Mouse (Mus musculus) intestine, embryonic 15.5 days (tissue): ENCODE results near the gene Iqce. TPM values are rescaled to one million over a fixed set of nuclear protein-coding genes. Genes with fewer than 3 reads are reported as not detected.
A peak's percentile ranks its signal among the peaks of the same experiment; 100 is the strongest.

Experiments
- ATAC-seq: fragments of 200-750 bp; cut with Nextera tagmentation; 2 replicates; pipeline ENCODE4 v1.8.0; 2017; ENCODE audit warnings: moderate TSS enrichment, moderate library complexity
- H3K27ac ChIP-seq: fragments of 300-500 bp; sonication (generic); 2 replicates; pipeline ENCODE4 v1.5.1; 2015; ENCODE audit warnings: mild to moderate bottlenecking, inconsistent platforms
- H3K27me3 ChIP-seq: fragments of 300-500 bp; sonication (generic); replicated peaks from 2 replicates; pipeline ENCODE4 v1.6.1; 2015; ENCODE audit warnings: inconsistent platforms
- H3K36me3 ChIP-seq: fragments of 300-500 bp; sonication (generic); 2 replicates; pipeline ENCODE4 v1.6.1; 2015; ENCODE audit warnings: inconsistent platforms
- H3K4me1 ChIP-seq: fragments of 300-500 bp; sonication (generic); replicated peaks from 2 replicates; pipeline ENCODE4 v1.6.1; 2015; ENCODE audit warnings: inconsistent platforms
- H3K4me2 ChIP-seq: fragments of 300-500 bp; sonication (generic); replicated peaks from 2 replicates; pipeline ENCODE4 v1.6.1; 2015; ENCODE audit warnings: mild to moderate bottlenecking, inconsistent platforms
- H3K4me3 ChIP-seq: fragments of 300-500 bp; sonication (generic); replicated peaks from 2 replicates; pipeline ENCODE4 v1.5.1; 2015; ENCODE audit warnings: inconsistent platforms
- H3K9ac ChIP-seq: fragments of 300-500 bp; sonication (generic); 2 replicates; pipeline ENCODE4 v1.6.1; 2015; ENCODE audit warnings: inconsistent platforms
- H3K9me3 ChIP-seq: fragments of 300-500 bp; sonication (generic); 2 replicates; pipeline ENCODE4 v1.6.1; 2016; ENCODE audit warnings: inconsistent platforms
- WGBS: fragments of 180-500 bp; shearing (Covaris S2); methylation state at CpG from one replicate; pipeline ENCODE4 v1.1.7; 2015; 5-methylcytosine and 5-hydroxymethylcytosine counted together
- polyA plus RNA-seq: library from polyadenylated mRNA; unstranded; fragments of >200 nt; fragmentation: Nextera tagmentation; extraction: Ambion mirVana; gene quantifications from 2 replicates; pipeline ENCODE4 v1.2.1, GENCODE M21; 2015

Iqce gene
- polyA plus RNA-seq, 1 experiment from 2014 or later: 18.8 TPM

DNA sequence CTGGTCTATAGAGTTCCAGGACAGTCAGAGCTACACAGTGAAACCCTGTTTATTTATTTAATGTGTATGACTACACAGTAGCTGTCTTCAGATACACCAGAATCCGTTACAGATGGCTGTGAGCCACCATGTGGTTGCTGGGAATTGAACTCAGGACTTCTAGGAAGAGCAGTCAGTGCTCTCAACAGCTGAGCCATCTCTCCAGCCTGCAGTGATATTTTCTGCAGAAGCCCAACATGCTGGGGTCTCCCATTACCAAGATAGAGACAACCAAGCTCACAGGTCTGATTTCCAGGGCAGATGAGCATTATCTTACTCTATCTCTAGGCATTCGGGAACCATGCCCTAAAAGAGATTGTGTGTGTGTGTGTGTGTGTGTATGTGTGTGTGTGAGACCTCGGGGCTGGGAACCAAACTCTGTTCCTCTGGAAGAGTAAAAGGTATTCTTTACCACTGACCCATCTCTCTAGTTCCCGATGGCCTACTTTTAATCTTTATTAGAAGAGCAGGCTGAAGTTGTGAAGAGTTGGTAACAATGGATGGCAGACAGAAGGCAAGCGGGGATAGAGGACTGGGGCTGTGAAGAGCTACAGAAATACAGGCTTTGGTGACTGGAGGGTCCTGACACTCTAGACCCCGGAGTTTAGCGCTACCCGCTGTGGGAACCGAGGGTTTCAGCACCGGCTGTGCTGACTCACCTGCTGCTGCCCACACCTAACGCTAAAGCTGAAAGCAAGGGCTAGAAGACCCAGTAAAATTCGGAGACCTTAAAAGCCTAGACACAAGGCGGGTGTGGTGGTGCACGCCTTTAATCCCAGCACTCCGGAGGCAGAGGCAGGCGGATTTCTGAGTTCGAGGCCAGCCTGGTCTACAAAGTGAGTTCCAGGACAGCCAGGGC is 1.6 kb upstream of the Iqce start:
- 35% methylated on average over 17 of the region's 17 CpGs for WGBS
- H3K27me3 ChIP-seq: no peaks in the 10 kb centered on the region
- peak overlapping the region; percentile 32; the same call in 1 of the 2 replicates for H3K9ac ChIP-seq
- H3K4me1 ChIP-seq: peaks cover 34% of the 10 kb centered on the region
- H3K4me2 ChIP-seq: peak overlapping the region; percentile 81
- no peak for ATAC-seq
- peak overlapping the region; percentile 58 for H3K4me3 ChIP-seq
- H3K27ac ChIP-seq: peak overlapping the region; percentile 91
- H3K9me3 ChIP-seq: no peaks in the 10 kb centered on the region
- H3K36me3 ChIP-seq: peaks cover 15% of the 10 kb centered on the region; the same call in 1 of the 2 replicates

DNA sequence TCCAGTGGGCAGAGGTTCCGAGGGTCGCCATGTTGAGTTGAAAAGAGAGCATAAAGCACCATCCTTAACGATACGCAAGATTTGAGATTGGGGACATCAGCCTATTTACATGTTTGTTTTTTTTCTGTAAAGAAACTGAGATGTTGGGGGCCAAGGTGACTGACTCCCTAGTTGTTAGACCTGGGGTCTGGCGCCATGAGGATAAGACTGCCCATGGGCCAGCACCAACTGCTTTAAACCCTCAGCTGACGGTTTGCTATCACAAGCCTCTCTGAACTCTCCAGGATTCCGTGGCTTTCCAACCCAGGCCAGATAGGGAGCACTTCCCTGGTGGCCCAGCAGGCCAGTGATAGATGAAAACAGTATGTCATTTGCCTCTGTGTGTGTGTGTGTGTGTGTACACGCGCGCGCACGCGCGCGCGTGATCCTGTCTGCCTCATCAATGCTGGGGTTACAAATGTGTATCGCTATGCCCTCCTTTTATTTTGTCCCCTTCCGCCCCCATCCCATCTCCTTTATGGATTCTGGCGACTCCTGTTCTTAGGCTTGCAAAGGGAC is 519 bp upstream of the Iqce start:
- Histone ChIP-seq H3K9me3 (no peaks in the 10 kb centered on the region), H3K4me1 (peaks cover 34% of the 10 kb centered on the region), H3K4me3 (peak overlapping the region; percentile 74), H3K27me3 (no peaks in the 10 kb centered on the region), H3K4me2 (peak overlapping the region; percentile 74), H3K36me3 (peaks cover 7% of the 10 kb centered on the region; the same call in 1 of the 2 replicates), H3K27ac (peak overlapping the region; percentile 93), H3K9ac (peak overlapping the region; percentile 77)
- no peak for ATAC-seq
- 61% methylated on average over 19 of the region's 19 CpGs for WGBS

GRCm38 (mm10) chr5:140701661-140702060 is 517 bp downstream of the Iqce start:
- H3K4me1 ChIP-seq: peaks cover 34% of the 10 kb centered on the region
- H3K27me3 ChIP-seq: no peaks in the 10 kb centered on the region
- H3K4me2 ChIP-seq: peak overlapping the region; percentile 74
- H3K9ac ChIP-seq: peak overlapping the region; percentile 77
- under 1% methylated on average over 25 of the region's 25 CpGs for WGBS
- ATAC-seq: peak; percentile 60
- peak overlapping the region; percentile 93 for H3K27ac ChIP-seq
- peak overlapping the region; percentile 74 for H3K4me3 ChIP-seq
- no peaks in the 10 kb centered on the region for H3K9me3 ChIP-seq
- 0 out of 2 replicates have a peak, but pooled peaks cover 3% of the 10 kb centered on the region for H3K36me3 ChIP-seq

- H3K4me2 ChIP-seq: no peak overlapping the region
- no peak overlapping the region for H3K4me3 ChIP-seq
- no peak for ATAC-seq
- H3K27ac ChIP-seq: no peak overlapping the region
- 0 out of 2 replicates have a peak, but pooled peaks cover 6% of the 10 kb centered on the region for H3K36me3 ChIP-seq
- H3K9me3 ChIP-seq: no peaks in the 10 kb centered on the region
- WGBS: 75% methylated on average over 9 of the region's 9 CpGs
- peaks cover 25% of the 10 kb centered on the region for H3K4me1 ChIP-seq
- no peaks in the 10 kb centered on the region for H3K27me3 ChIP-seq
- no peak overlapping the region for H3K9ac ChIP-seq
These were observed 2.4 kb downstream of the Iqce start for GRCm38 (mm10) chr5:140699776-140700175.

- 67% methylated on average over 7 of the region's 7 CpGs for WGBS
- H3K27ac ChIP-seq: no peak overlapping the region
- H3K27me3 ChIP-seq: no peaks in the 10 kb centered on the region
- peak; percentile 44; the same call in 1 of the 2 replicates for ATAC-seq
- H3K4me2 ChIP-seq: no peak overlapping the region
- peaks cover 12% of the 10 kb centered on the region for H3K4me1 ChIP-seq
- no peaks in the 10 kb centered on the region for H3K9me3 ChIP-seq
- no peak overlapping the region for H3K4me3 ChIP-seq
- H3K36me3 ChIP-seq: peaks cover 17% of the 10 kb centered on the region; the same call in 1 of the 2 replicates
- no peak overlapping the region for H3K9ac ChIP-seq
These were observed 6.2 kb downstream of the Iqce start for GRCm38 (mm10) chr5:140695987-140696386.

DNA sequence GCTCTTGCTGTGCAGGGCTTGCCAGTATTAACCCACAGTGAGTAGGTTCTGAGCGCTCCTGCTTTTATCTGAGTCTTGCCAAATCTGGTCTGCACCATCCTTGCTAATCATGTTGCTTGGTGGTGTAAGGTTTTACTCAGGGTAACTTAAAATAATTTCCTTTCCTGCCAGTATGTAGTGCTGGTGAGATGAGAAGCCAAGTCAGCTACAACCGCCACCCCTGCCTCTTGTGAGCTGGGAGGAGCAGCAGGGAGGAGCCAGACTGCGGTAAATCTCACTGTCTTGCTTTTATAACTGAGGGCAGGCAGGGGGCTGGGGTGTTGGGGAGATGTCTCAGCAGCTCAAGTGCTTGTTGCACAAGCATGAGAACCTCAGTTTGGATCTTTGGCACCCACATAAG is 13.7 kb downstream of the Iqce start:
- H3K27ac ChIP-seq: no peak overlapping the region
- no peak overlapping the region for H3K4me2 ChIP-seq
- no peak overlapping the region for H3K9ac ChIP-seq
- ATAC-seq: no peak
- no peaks in the 10 kb centered on the region for H3K27me3 ChIP-seq
- H3K9me3 ChIP-seq: no peaks in the 10 kb centered on the region
- H3K36me3 ChIP-seq: peaks cover 21% of the 10 kb centered on the region
- 81% methylated on average over 3 of the region's 3 CpGs for WGBS
- no peaks in the 10 kb centered on the region for H3K4me1 ChIP-seq
- no peak overlapping the region for H3K4me3 ChIP-seq

DNA sequence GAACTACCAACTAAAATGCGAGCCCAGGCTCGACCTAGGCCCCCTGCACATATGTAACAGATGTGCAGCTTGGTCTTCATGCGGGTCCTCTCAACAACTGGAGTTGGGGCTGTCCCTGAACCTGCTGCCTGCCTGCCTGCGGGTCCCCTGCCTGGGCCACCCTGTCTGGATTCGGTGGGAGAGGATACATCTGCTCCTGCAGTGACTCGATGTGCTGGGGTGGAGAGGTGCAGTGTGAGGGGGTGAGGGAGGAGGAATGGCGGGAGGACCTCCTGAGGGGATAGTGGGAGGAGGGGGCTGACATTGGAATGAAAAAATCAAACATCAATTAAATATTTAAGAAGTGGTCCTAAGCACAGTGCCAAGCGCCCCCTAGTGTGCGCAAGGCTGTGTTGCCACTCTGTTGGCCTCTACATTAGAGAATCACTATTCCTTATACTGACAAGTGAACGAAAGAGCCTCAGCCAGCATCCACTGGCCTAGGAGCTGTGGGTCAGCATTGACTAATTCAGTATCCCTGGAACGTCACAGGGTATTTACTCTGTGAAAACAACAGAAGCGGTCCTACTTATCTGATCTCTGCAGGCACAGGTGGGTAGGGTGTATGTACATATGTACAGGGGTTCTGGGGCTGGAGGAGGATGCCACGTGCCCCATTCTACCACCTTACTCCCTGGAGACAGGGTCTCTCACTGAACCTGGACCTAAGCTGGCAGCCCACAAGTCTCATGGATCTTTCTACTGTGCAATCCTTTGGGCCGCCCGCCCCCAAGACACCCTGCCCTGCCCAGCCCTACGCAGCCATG is 17.6 kb downstream of the Iqce start:
- no peak overlapping the region for H3K27ac ChIP-seq
- H3K4me3 ChIP-seq: no peak overlapping the region
- no peak overlapping the region for H3K4me2 ChIP-seq
- H3K4me1 ChIP-seq: no peaks in the 10 kb centered on the region
- H3K9me3 ChIP-seq: no peaks in the 10 kb centered on the region
- H3K36me3 ChIP-seq: peaks cover 14% of the 10 kb centered on the region
- 63% methylated on average over 16 of the region's 16 CpGs for WGBS
- peak; percentile 57; the same call in 1 of the 2 replicates for ATAC-seq
- H3K9ac ChIP-seq: no peak overlapping the region
- no peaks in the 10 kb centered on the region for H3K27me3 ChIP-seq

DNA sequence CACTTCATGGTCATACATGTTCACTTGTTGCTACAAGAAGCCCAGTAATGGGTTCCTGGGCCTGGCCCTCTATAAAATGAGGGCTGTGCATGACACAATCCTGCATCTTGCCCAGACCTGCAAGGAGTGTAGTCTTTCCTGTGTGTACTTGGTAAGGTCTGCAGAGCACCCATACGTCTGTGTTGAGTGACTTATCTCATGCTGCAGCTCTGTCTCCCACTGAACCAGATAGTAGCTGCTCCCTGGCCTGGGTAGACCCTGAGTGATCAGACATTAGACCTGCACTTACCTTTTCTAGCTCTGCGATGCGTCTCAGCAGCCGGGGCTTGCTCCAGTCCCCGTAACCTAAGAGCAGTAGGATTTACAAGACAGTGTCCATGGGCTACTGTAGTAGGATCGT is 20.1 kb downstream of the Iqce start:
- Histone ChIP-seq H3K4me3 (no peak overlapping the region), H3K36me3 (peaks cover 11% of the 10 kb centered on the region), H3K4me1 (no peaks in the 10 kb centered on the region), H3K27ac (no peak overlapping the region), H3K9me3 (no peaks in the 10 kb centered on the region), H3K27me3 (no peaks in the 10 kb centered on the region), H3K4me2 (no peak overlapping the region), H3K9ac (no peak overlapping the region)
- WGBS: 92% methylated on average over 6 of the region's 6 CpGs
- ATAC-seq: no peak

DNA sequence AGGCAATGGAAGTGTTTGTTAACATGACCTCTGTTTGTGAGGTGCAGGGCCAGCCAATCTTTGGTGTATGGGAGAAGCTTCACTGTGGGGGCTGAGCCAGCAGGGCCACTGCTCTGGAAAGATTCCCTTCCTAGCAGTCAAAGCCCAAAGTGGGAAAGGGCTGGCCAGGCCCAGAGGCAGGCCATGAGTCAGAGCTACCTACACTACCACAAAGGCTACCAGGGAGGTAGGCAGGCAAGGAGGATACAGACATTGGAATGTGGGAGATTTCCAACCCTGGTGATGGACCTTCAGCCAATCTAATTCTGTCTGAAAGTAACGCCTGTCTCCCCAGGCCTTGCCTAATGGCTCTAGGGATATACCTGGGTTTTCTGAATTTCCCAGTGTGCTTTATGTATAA is 21.2 kb downstream of the Iqce start:
- no peak overlapping the region for H3K4me3 ChIP-seq
- H3K27me3 ChIP-seq: no peaks in the 10 kb centered on the region
- ATAC-seq: no peak
- H3K9me3 ChIP-seq: no peaks in the 10 kb centered on the region
- WGBS: 82% methylated on average over 1 of the region's 1 CpGs
- no peak overlapping the region for H3K9ac ChIP-seq
- H3K36me3 ChIP-seq: peaks cover 8% of the 10 kb centered on the region
- no peaks in the 10 kb centered on the region for H3K4me1 ChIP-seq
- no peak overlapping the region for H3K27ac ChIP-seq
- no peak overlapping the region for H3K4me2 ChIP-seq

- no peak overlapping the region for H3K4me3 ChIP-seq
- ATAC-seq: no peak
- H3K4me1 ChIP-seq: no peaks in the 10 kb centered on the region
- H3K9ac ChIP-seq: no peak overlapping the region
- H3K36me3 ChIP-seq: peaks cover 6% of the 10 kb centered on the region; the same call in 1 of the 2 replicates
- H3K27me3 ChIP-seq: no peaks in the 10 kb centered on the region
- no peak overlapping the region for H3K27ac ChIP-seq
- 90% methylated on average over 6 of the region's 6 CpGs for WGBS
- no peak overlapping the region for H3K4me2 ChIP-seq
- H3K9me3 ChIP-seq: no peaks in the 10 kb centered on the region
These were observed 22.1 kb downstream of the Iqce start for GRCm38 (mm10) chr5:140680051-140680450.

DNA sequence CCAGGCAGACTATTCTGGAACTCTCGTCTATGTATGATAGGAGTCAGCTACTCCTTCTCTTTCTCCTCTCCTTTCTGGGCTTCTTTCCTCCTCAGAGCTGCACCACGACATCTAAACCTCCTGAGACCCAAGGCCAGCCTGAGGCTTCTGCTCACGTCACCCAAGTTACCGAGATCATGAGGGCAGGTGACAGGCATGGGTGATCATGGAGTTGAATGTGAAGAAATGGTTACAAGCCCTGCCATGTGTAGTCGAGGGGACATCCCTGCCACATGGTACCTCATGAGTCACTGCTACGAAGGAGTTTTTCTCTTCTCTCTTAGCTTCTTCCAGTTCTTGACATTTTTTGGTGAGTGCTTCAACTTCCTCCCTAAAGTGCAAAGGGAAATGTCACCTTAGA is 25.0 kb downstream of the Iqce start:
- no peaks in the 10 kb centered on the region for H3K9me3 ChIP-seq
- WGBS: 90% methylated on average over 6 of the region's 6 CpGs
- no peak overlapping the region for H3K4me3 ChIP-seq
- H3K4me1 ChIP-seq: no peaks in the 10 kb centered on the region
- no peak overlapping the region for H3K4me2 ChIP-seq
- ATAC-seq: no peak
- peaks cover 5% of the 10 kb centered on the region; the same call in 1 of the 2 replicates for H3K36me3 ChIP-seq
- H3K9ac ChIP-seq: no peak overlapping the region
- no peak overlapping the region for H3K27ac ChIP-seq
- H3K27me3 ChIP-seq: no peaks in the 10 kb centered on the region

DNA sequence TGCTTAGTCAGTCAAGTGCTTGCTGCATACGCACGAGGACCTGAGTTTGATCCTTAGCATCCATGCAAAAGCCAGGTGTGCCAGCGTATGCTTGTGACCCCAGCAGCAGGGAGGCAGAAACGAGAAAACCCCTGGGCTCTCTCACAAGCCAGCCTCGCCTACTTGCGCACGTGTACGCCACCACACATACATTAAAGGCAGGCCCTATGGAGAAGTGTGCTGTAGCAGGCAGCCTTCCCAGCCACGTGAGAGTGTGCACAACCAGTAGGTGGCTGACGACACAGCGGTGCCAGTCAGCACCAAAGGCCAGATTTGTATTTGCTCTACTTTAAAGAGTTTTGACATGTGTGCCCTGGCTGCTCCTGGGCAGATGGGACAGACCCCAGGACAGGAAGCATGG is 26.5 kb downstream of the Iqce start:
- no peak overlapping the region for H3K27ac ChIP-seq
- 83% methylated on average over 11 of the region's 11 CpGs for WGBS
- H3K4me1 ChIP-seq: 0 out of 2 replicates have a peak, but pooled peaks cover 8% of the 10 kb centered on the region
- no peaks in the 10 kb centered on the region for H3K27me3 ChIP-seq
- H3K4me2 ChIP-seq: no peak overlapping the region
- H3K36me3 ChIP-seq: no peaks in the 10 kb centered on the region; the same call in 1 of the 2 replicates
- no peak overlapping the region for H3K4me3 ChIP-seq
- no peak for ATAC-seq
- no peak overlapping the region for H3K9ac ChIP-seq
- H3K9me3 ChIP-seq: no peaks in the 10 kb centered on the region
